In genomic region chr17:62755635-62756034, GRCm38 (mm10) we compare ENCODE assay signal across 14 mouse cellular contexts.
"Had no signal": no experiment of that assay in that cellular context is flagged by ENCODE, and none has a peak within 500 bp of the region (broad histone marks: within the 10 kb centered on the region; RNA-seq: fewer than 3 reads in every experiment).

No protein-coding gene starts in this region.

- DNase-seq: kidney, postnatal 36 days; layer of hippocampus, adult 9-11 months; layer of hippocampus, postnatal 36 days; left cerebral cortex, postnatal 4 days; lung, adult 18-20 months; right cerebral cortex, postnatal 14 days; thymus, adult 2 months; thymus, postnatal 25 days had no signal

- H3K27ac ChIP-seq: kidney, postnatal 0 days; limb, embryonic 13.5 days; liver, embryonic 14.5 days; midbrain, embryonic 12.5 days; stomach, embryonic 15.5 days had no signal

- H3K4me1 ChIP-seq: stomach, embryonic 15.5 days had no signal

- ATAC-seq: midbrain, embryonic 16.5 days had no signal

- H3K4me2 ChIP-seq: limb, embryonic 13.5 days; midbrain, embryonic 12.5 days; stomach, embryonic 15.5 days had no signal

- H3K27me3 ChIP-seq: limb, embryonic 13.5 days; midbrain, embryonic 12.5 days; stomach, embryonic 15.5 days had no signal

- H3K4me3 ChIP-seq: limb, embryonic 13.5 days; midbrain, embryonic 12.5 days; stomach, embryonic 15.5 days had no signal

- H3K9ac ChIP-seq: limb, embryonic 13.5 days; liver, embryonic 14.5 days; midbrain, embryonic 12.5 days; stomach, embryonic 15.5 days had no signal

- H3K9me3 ChIP-seq: limb, embryonic 13.5 days; midbrain, embryonic 12.5 days; stomach, embryonic 15.5 days had no signal

- H3K36me3 ChIP-seq: limb, embryonic 13.5 days; midbrain, embryonic 12.5 days; stomach, embryonic 15.5 days had no signal
